Mouse (Mus musculus) heart, adult 9 months (tissue): Measurements from ENCODE around the gene Vim.

Experiments
- DNase-seq, 2 experiments: peaks; one replicate each; pipeline ENCODE4 v3.0.0; 2022; ENCODE audit warnings: low spot score in 2 of 2

The Vim gene

DNA sequence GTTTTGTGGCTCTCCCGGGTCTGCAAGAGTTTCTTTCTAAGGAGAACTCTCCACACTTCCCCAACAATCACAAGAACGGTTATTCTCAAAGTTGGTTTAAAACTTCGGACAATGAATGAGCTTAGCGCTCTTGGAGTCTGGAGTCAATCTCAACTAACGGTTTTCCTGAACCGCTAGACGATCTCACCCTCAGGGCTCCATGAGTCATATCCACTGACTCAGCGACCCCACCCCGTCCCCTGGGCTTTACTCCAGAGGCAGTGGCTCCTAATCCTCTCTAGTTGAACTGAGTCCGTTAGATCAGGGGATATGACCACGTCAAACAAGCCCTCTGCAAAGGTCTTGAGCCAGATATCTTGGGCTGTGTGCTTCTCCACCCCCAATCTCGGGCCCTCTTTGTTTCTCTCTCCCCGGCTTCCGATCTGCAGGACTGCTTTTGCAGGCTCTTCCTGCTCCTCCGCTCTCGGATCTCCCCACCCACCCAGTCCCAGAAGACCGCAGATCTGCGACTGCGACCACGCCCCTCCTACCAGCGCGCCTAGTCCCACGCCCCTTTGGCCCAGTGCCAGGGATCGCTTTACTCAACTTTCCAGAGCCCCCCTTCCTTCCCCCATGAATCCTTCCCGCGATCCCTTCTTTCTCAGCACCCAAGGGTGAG lies at the start of gene Vim:
Gene Vim, plus strand, starts transcription at position 520 of the 658 bp plus-strand sequence.
- DNase-seq: peak; percentile 92 to 93

DNA sequence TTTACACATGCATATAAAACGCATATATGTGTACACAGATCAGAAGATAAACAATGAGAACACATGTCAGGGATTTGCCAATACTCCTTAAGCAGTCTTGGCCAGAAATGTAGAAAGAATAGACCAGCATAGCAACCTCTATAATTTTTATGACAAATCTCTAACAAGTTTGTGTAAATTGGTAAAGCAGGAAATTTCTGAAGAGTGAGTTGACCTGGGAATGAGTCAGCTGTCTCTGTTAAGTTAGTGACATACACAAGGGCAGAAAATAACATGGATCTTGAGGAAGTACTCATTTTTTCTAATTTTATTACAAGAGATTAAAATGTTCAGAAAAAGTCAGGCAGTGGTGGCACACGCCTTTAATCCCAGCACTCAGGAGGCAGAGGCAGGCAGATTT lies 47.5 kb upstream of the Vim start:
- no peak for DNase-seq

DNA sequence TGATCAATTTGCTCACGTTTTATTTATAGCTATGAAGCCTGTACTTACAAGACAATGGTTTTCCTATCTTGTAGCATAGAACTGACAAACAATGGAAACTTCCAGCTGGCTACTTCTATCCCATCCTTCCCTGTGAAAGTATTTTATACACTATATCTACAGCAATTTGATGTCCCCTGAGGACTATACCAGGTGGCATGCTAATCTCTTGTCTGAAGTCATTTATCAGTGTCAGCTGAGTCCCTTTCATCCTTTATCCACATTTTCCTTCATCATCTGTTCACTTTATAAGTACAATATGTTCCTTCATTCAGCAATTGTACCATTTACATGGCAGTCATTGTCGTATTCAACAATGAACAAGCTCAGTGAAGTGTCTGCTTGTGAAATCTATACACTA lies 46.6 kb upstream of the Vim start:
- DNase-seq: no peak

DNA sequence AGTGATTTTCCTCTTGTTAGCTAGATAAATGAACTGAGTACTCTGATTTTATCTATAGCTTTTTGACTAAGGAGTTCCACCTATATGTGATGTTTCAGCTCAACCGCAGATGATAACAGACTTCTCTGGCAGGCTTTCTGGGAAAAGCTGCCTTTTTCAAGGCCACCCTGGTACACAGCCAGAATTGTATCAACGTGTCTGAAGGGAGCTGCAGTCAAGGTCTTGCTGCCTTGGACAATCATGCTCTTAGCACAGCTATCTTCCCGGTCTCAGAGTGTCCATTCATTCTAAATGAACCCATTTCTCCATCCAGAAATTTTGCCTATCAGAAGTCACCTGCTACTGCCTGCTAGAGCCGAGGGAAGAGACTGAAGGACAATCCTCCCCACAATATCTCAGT lies 46.2 kb upstream of the Vim start:
- DNase-seq: no peak

DNA sequence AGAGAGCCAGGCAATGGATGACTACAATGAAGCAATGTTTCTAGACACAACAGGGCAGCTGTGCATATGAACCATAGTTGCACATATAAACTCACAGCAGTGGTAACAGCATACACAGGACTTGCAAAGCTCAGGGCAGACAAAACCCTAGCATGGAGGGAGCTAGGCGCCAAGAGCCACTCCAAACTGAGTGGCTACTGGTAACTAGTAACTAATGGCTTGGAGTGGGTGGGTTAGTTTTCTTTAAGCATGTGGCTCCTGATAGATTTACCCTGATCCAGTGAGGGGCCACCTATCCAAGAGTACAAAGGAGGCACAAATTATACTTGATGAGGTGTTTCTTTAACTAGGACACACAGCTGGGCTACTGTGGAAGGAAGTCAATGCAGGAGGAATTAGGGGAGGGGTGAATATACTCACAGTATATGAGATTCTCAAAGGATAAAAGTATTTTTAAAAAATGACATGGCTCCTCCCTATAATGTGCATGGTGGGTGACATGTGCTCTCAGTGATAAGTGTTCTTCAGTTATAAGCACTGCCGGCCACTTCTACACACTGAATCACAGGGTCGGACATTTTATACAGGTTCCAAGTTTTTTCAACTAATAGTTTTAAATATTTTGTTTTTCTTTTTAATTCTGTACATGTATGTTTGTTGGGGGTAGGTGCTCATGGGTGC lies 44.3 kb upstream of the Vim start:
- no peak for DNase-seq

DNA sequence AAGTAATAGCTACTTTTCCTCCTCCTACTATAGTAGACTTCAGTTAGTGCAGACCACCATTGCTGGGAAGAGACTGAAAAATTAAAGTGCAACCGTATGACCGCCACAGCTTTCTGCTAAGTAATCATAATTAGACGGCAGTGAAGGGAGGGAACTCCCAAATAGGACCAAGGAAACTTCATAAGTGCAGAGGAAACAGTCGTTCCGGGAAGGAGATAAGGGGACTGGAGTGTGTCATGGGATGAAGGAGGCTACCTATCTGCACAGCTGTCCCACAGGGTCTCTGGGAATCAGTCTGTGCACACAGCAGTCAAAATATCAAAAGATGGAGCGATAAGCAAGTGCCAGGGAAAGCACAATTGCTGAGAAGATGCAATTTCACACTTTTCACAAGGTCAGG lies 43.1 kb upstream of the Vim start:
- DNase-seq: no peak

DNA sequence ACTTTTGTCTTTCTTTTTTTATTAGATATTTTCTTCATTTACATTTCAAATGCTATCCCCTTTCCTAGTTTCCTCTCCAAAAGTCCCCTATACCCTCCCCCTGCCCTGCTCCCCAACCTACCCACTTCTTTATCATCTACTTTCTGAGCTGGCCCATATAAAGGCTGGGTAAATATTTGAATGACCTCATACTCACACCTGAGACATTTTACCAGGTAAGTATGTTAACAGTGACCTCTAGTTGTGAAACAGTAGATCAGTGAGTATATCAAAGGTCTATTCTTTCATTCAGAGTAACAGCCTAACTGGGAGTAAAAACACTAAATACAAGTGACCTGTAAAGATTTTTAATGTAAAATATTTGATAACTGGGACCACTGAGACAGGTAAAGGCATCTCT lies 37.0 kb upstream of the Vim start:
- no peak for DNase-seq

DNA sequence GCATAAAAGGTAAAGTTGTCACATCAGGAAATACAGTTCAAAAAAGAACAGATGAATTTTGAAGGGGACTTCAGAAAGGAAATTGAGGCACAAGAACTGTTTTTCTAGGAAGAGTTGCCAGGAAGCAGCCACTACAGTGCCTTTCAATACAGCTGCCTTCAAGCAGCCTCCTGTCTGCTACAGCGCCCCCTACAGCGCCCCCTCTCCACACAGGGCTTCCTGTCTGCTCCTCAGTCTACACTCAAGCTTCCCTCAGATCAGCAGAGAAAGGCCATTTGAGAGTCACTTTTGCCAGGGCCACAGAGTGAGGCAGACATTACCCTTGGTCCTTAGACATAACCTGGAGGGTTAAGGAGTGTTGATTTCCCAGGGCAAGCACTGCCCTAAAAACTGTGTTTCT lies 36.0 kb upstream of the Vim start:
- no peak for DNase-seq

DNA sequence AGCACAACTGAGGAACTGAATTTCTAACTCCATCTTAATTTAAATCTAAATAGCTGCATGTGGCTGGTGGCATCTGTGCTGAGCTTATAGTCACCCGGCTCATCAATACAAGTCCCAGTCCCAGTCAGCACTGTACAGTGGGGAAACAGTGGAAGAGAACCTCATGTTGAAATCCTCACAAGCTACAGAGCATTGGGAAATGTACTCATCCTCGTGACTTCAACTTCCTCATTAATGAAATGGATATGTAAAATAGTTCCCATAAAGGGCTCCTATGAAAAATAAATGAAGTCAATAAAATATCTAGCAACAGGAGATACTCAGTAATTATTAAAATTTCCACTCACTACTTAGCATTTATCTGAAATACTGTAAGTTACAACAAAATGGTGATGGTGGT lies 35.5 kb upstream of the Vim start:
- DNase-seq: no peak

DNA sequence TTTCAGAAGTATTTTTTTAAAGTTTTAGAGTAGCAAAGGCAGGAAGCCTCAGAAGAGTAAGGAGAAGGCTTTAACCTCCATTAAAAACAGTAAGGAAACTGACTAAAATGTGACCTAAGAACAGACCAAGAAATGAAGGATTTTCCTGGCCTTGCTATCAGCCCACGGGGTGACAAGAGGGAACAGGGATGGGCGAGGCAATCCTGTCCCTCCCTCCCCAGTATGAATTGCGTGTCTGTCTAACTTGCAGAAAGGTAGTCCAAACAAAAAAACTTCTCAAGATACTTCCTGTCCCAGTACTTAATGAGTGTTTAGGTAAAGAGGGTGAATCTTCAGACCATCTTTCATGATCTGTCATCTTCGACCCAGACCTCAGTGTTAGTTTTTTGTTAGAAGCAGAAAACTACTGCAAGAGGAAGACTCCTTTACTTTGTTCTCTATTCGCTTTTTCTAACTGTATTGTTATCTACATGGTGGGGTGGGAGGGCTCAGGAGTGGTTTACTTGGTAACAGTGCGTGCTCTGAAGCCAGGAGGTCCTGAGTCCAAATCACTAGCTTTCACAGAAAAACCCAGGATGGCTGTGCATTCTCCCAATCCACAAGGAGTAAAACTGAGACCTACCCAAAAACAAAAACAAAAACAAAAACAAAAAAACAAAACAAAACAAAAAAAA lies 34.9 kb upstream of the Vim start:
- DNase-seq: no peak

DNA sequence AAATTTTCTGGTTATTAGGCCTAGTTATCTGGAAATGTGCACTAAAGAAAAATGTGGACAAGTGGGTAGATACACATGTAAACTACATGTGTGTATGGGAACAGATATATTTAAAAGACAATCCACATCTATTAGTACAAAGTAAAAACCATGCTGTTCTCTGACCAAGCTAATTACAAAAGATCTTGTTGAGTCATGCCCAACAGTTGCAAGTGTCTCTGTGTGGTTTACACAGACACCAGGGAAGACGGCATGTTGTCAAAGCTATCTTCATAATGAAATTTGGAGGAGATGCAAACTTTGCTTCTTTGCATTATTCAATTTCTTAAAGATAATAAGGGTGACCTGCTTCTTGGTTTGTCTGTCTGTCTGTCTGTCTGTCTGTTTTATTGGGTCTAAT lies 33.9 kb upstream of the Vim start:
- DNase-seq: no peak

DNA sequence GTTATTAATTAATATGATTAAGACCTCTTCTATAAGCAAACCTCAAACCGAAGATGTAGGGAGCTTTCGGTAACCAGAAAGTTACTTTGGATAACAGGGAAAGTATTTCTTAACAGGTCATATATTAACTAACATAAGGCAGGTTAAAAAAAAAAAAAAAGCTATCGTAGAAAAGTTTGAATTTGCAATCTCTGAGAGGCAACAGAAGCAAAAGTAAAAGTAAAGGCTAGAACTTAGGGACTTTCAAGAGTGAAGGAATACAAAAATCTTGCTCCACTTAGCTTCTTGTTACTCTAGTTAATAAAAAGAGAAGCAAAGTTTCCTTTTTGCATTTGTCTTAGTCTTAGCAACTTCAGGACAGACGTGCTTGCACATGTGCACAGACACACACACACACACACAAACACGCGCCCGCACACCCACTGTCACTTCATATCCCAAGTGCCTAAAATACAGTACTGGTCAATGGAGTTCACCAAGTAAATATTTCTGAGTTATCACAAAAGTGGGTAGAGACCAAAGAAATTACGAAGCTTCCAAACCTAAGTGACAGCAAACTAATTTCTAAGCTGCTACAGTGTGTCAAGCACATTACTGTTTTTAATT lies 30.1 kb upstream of the Vim start:
- peak in 1 of 2 experiments; percentile 9 for DNase-seq

DNA sequence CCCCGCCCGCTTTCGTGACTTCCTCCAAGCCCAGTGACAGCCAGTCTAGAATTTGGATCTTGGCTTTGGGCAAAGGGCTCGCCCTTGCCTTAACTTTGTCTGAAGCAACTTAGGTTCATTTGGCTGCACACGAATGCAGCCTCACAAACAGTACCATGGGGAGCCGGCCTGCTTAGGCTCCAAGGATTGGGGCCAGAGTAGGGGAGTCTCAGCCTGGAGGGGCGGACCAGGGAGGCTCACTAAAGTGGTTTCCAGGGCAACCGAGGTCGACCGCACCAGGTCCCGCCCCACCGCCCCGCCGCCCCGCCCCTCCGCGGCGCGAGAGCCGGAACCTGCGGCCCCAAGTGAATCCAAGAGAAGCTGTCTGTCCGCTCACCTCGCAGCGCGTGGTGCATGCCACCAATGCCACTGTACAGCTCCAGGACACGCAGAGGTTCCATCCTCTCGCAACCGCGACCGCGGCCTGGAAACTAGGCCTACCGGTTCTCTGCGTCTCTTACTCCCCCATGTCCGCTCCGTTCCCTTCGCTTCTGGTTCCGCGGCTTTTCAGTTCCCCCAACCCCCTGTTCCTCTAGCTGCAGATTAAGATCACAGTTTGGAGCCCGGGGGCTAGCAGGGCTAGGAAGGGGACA lies 29.4 kb upstream of the Vim start, which contains the start of gene Trdmt1:
Gene Trdmt1, minus strand, starts transcription at position 476 of the 632 bp plus-strand sequence.
- peak; percentile 86 to 90 for DNase-seq

DNA sequence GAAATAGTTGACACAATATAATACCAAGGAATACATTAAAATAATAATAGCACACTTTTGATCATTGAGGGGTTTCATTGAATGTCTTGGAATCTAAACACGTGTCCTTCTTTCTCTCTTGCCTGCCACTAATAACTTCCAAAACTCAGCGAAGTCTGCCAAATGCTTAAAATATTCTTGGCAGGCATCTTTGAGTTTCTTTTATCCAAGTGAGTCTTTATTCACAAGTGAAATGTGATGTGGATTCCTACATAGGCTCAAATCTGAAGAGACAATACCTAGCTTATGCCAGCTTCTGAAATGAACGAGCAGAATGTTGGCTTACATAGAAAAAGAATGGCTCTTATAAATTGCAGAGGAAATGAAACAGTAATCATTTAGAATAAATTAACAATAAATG lies 25.0 kb upstream of the Vim start:
- DNase-seq: peak in 1 of 2 experiments; percentile 16

DNA sequence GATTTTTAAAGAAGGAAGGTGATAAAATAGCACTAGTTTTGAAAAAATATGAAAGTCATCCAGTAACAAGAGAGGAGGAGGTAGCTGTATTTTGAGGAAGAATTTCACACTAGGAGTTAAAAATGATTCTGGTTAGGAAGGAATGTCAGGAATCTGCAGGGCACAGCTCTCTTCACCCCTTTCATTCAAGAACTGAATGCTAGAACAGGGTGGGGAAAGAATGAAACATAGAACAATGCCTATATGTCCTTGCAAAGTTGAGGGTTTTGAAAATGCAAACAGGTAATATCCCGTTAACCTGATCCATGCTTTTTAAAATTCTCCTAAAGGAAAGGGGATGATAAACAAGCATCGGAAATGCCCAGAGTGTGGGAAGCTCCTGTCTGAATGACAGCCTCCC lies 19.8 kb upstream of the Vim start:
- DNase-seq: no peak

DNA sequence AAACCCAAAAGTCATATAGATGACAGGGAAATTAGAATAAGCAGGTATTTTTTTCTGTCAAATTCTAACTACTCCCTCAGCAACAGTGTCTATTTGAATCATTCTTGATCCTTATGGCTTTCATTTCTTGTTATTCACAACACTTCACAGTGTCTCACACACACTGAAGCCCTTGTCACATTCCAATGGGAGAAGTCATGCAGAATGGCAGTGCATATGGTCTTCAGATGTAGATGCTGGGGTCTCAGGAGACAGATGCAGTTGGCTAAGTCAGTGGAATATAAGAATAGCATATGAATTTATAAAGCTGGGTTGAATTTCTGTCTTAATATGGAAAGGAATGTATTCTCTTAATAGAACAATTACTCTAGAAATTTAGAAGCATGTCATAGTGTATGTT lies 17.5 kb upstream of the Vim start:
- DNase-seq: no peak

DNA sequence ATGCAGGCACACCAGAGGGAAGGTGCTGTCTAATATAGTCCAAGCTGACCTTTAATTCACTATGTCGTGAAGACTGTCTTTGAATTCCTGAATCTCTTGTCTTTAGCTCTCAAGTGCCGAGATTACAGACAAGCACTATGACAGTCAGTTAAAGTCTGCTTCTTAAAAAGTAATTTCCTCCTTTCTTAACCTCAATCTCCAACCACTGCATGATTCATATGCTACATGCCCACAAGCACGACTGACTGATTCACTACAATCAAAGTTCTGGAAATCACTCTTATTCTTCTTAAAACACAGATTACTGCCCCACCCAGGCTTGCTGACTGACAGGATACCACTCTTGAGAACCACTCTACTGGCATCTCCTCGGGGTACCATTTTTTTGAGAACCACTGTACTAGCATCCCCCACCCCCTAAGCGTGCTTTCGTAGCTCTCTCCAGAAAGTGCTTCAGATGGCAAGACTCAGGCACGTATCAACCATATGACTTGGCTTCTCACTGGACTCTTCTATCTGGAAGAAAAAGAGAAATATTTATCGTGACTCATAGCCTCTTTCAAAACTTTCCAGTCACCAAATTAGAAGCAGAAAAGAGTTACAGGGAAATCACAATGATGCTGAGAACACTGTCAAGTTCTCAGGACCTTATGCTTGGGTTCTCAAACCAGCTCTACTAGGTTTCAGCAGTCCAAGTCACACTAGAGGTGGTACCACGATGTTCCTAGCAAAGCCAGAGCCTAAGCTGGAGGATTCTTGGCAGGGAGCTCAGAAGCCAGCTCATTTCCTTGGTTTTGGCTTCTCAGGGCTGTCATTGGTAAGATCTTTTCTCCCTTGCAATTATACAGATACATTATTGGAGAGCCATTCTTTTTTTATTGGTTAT lies 16.3 kb upstream of the Vim start:
- DNase-seq: peak; percentile 41

DNA sequence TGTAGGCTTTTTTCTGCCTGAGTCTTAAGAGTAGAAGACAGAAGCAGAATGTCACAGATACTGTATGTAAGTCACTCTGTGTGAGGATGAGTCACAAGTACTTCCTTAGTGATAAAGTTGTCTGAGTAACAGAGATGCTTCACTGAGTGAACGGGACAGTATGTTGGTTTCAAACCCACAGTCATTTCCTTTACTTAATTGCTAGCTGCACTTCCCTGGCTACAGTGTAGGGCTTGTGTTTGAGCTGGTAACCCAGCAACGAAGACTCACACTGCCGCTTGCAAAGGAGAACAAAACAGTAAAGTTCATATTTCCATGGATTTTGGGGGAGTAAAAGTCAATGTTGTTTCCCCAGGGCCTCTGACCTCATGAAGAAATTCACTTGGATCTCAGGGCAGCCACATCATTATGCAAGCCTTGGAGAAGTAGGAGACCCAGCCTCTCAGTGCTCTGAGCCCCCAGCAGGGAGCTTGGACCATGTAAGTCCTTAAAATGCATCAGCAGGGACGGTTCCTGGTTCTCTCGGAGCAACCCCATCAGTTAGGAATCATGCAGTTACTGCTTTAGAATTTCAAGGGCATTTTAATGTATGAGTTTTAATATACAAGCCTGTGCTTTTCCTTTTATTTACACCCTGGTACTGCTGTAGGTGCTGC lies 15.0 kb upstream of the Vim start:
- DNase-seq: peak; percentile 75 to 80

DNA sequence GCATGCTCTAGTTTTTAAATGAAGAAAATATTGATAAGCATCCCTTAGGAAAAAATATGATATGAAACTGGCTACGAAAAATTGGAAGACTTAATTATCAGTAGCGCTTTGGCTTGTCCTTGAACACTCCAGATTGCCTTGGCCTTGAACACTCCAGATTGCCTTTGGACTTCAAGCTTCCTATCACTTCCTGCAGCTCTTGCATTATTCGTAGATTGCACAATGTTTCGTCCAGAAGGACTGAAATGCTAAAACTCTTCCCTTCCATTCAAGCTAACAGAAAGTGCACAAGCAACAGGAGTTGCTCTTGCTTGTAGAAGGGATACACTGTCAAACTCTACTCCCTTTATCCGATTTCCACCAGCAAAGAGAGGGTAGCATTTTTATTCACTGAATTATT lies 14.4 kb upstream of the Vim start:
- DNase-seq: peak; percentile 31 to 33

DNA sequence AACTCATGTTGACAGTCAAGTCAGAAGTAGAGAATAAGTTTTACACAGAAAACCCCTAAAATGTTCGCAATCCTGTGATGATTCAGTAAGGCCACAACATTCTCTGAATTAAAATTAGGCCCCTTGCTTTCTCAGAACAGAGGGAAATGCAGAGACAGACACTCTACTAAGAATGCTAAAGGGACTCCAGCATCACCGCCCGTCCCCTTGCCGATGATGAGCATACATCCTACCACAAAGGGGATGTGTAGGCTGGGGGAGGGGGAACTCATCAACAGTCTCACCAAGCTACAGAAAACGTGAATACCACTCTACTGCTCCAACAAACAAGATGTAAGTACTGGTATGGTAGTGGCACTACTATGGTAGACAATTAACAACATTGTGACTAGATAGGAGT lies 14.0 kb upstream of the Vim start:
- no peak for DNase-seq

DNA sequence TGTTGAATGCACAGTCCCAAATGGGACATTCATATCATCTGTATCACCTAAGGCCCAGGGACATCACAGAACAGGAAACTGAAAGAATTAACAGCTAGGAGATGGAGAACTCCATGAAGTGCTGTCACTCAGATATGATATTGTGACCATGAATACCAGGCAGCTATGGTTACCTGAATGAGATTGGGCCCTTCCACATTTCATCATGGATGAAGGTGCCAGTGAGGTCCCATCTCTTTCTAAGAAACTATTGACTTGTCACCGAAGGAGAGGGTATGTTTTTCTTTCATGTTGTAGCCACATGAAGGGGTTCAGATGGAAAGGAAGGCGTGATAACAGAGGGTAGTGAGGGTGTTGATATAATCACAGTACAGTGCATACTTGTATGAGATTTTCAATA lies 13.3 kb upstream of the Vim start:
- DNase-seq: no peak
